Mouse (Mus musculus) forebrain, embryonic 12.5 days (tissue): ENCODE measurements around the gene Cyp3a41a. TPM values are rescaled to one million over a fixed set of nuclear protein-coding genes. Genes with fewer than 3 reads are reported as not detected.
"Not testable (repeated sequence)": the region's sequence is repeated elsewhere in the genome, so short reads cannot be mapped to it uniquely, and the experiment has no call there.

Experiments
- ATAC-seq: fragments of 200-750 bp; cut with Nextera tagmentation; 2 replicates; pipeline ENCODE4 v1.8.0; 2017; ENCODE audit warnings: moderate TSS enrichment; ENCODE audit not compliant: low FRiP score
- H3K27ac ChIP-seq: fragments of 300-500 bp; sonication (generic); 2 replicates; pipeline ENCODE4 v1.5.1; 2016; ENCODE audit warnings: mild to moderate bottlenecking
- H3K27me3 ChIP-seq: fragments of 300-500 bp; sonication (generic); 2 replicates; pipeline ENCODE4 v1.6.1; 2016; ENCODE audit warnings: mild to moderate bottlenecking
- H3K36me3 ChIP-seq: fragments of 300-500 bp; sonication (generic); replicated peaks from 2 replicates; pipeline ENCODE4 v1.6.1; 2016; ENCODE audit warnings: mild to moderate bottlenecking
- H3K4me1 ChIP-seq: fragments of 300-500 bp; sonication (generic); 2 replicates; pipeline ENCODE4 v1.6.1; 2016
- H3K4me2 ChIP-seq: fragments of 300-500 bp; sonication (generic); 2 replicates; pipeline ENCODE4 v1.6.1; 2016; ENCODE audit warnings: mild to moderate bottlenecking, moderate library complexity
- H3K4me3 ChIP-seq: fragments of 300-500 bp; sonication (generic); replicated peaks from 2 replicates; pipeline ENCODE4 v1.5.1; 2016; ENCODE audit warnings: mild to moderate bottlenecking
- H3K9ac ChIP-seq: fragments of 300-500 bp; sonication (generic); 2 replicates; pipeline ENCODE4 v1.6.1; 2016; ENCODE audit warnings: mild to moderate bottlenecking
- H3K9me3 ChIP-seq: fragments of 300-500 bp; sonication (generic); 2 replicates; pipeline ENCODE4 v1.6.1; 2016
- WGBS: fragments of 180-500 bp; shearing (Covaris S2); methylation state at CpG from one replicate; pipeline ENCODE4 v1.1.7; 2016; 5-methylcytosine and 5-hydroxymethylcytosine counted together
- polyA plus RNA-seq: library from polyadenylated mRNA; unstranded; fragments of >200 nt; fragmentation: Nextera tagmentation; extraction: Ambion mirVana; gene quantifications from 2 replicates; pipeline ENCODE4 v1.2.1, GENCODE M21; 2016

The Cyp3a41a gene
- not detected in 2 replicates for polyA plus RNA-seq

DNA sequence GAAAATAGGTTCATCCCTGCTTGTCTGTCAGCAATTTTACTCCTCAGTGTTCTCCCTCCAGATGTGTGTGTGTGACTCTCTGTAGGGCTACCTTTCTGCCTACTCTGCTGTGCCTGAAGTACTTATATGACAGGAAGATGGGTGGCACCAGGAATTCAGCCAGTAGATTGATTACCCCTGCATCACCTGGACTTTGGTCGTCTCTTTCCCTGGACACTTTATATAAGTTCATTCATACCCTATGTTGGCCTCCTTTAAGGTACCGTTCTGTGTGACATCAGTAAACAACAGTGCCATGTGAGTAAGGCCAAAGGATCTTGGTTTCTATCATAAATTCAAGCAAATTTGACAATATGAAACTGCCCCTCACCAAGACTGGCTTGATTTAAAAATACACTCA lies at the start of gene Cyp3a41a:
Cyp3a41a (minus strand) TSS at position 101 of the 400 bp plus-strand sequence.
- H3K9me3 ChIP-seq, H3K27ac ChIP-seq, ATAC-seq, H3K4me3 ChIP-seq, H3K36me3 ChIP-seq, H3K4me1 ChIP-seq, H3K27me3 ChIP-seq, H3K9ac ChIP-seq, H3K4me2 ChIP-seq: not testable (repeated sequence)
- WGBS, result 62% methylated on average over 1 of the region's 2 CpGs

DNA sequence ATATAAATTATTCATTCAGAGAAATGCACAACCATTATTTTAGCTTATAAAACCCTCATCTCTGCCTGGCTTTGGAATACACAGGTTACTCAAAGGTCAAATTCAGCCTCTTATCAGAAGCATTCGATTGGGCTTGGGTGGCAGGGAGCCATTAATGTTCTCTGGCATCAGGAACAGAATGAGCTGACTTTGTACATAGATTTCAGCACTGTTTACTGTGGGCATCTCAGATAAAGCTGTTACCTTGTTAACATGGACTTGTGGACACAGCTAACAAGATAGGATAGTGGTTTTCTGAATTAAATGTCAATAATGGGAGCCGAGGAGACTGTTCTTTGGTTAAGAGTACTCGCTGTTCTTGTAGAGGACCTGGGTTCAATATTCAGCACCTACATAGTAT lies 17.6 kb upstream of the Cyp3a41a start:
- H3K4me2 ChIP-seq, H3K27ac ChIP-seq, H3K36me3 ChIP-seq, H3K4me1 ChIP-seq, H3K9ac ChIP-seq, ATAC-seq, H3K4me3 ChIP-seq, H3K27me3 ChIP-seq: not testable (repeated sequence)
- WGBS, result 80% methylated on average over 3 of the region's 3 CpGs
- peaks cover 33% of the 10 kb centered on the region for H3K9me3 ChIP-seq

DNA sequence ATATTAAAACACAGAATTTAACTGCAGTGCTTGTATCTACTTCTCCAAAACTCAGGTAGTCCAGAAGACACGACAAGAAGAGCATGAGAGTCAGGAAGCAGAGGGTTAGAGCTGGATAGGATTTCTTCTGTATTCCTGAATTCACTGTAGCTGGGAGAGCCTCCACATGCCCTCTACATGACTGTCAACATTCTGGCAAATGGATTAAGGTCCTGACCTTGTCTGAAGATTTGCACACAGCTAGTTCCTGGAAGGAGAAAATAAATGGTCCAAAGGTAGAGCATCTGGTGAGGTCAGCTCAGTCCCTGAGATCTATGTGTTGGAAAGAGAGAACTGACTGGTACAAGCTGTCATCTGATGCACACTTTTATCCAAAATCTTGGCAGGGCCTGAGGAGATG lies 5.6 kb downstream of the Cyp3a41a start:
- H3K4me1 ChIP-seq, ATAC-seq, H3K27ac ChIP-seq, H3K9me3 ChIP-seq, H3K9ac ChIP-seq, H3K4me3 ChIP-seq, H3K36me3 ChIP-seq, H3K27me3 ChIP-seq, H3K4me2 ChIP-seq: not testable (repeated sequence)
- 32% methylated on average over 1 of the region's 1 CpGs for WGBS

DNA sequence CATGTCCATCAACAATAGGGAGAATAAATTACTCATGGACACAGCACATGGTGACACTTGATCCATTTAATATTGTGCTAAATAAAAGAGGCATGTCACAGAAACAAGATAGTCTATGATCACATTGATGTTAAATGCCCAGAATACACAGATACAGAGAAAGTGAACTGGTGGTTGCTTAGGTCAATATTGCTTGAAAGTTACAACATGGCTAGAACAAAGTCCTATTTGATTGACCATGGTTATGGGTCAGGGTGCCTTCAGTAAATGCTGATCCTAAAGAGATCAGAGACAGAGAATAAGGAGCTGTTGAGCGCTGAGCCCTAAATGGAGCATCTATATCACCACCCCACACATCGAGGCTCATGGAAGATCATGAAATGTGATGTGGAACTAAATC lies 12.6 kb downstream of the Cyp3a41a start:
- not testable (repeated sequence) for ATAC-seq, H3K4me3 ChIP-seq, H3K4me2 ChIP-seq, H3K36me3 ChIP-seq, H3K9ac ChIP-seq, H3K4me1 ChIP-seq, H3K27me3 ChIP-seq, H3K27ac ChIP-seq, H3K9me3 ChIP-seq
- 80% methylated on average over 2 of the region's 2 CpGs for WGBS

DNA sequence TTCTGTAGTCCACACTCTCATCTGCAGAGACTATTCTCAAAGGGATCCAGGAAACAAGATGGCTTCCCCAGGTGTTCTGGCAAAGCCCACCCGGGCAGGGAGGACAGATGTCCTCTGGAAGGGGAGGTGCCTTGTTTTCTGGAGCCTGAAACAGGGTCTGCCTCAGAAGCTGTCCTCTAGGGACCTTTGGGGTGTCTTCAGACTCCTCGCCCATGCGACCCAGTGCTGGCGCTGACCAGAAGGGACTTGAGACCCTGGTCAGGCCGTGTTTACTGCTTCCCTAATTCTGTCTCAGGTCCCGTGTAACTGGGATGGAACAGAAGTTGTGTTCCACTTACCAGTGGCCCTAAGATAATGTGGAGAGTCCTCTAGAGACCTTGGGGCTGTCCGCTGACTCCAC lies 57.9 kb downstream of the Cyp3a41a start:
- Histone ChIP-seq H3K4me3 (no peak overlapping the region), H3K36me3 (no peaks in the 10 kb centered on the region), H3K9ac (no peak overlapping the region), H3K4me2 (no peak overlapping the region), H3K4me1 (no peaks in the 10 kb centered on the region), H3K9me3 (peaks cover 57% of the 10 kb centered on the region), H3K27me3 (no peaks in the 10 kb centered on the region), H3K27ac (no peak overlapping the region)
- 85% methylated on average over 7 of the region's 7 CpGs for WGBS
- ATAC-seq, result no peak

DNA sequence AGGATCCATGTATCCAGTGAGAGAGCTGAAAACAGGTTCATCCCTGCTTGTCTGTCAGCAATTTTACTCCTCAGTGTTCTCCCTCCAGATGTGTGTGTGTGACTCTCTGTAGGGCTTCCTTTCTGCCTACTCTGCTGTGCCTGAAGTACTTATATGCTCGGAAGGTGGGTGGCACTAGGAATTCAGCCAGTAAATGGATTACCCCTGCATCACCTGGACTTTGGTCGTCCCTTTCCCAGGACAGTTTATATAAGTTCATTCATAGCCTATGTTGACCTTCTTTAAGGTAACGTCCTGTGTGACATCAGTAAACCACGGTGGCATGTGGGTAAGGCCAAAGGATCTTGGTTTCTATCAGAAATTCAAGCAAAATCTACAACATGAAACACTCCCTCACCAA lies 72.2 kb downstream of the Cyp3a41a start:
- Histone ChIP-seq H3K4me2 (no peak overlapping the region), H3K27me3 (no peaks in the 10 kb centered on the region), H3K27ac (no peak overlapping the region), H3K9me3 (peaks cover 60% of the 10 kb centered on the region), H3K4me3 (no peak overlapping the region), H3K9ac (no peak overlapping the region), H3K36me3 (no peaks in the 10 kb centered on the region), H3K4me1 (no peaks in the 10 kb centered on the region)
- 78% methylated on average over 4 of the region's 4 CpGs for WGBS
- ATAC-seq, result no peak

Other genes with a start within 250 kb of the Cyp3a41a start
- not detected in 2 replicates for gene Cyp3a41b, start 135.4 kb downstream of the Cyp3a41a start, polyA plus RNA-seq
- not detected in 2 replicates for gene Cyp3a44, start 85.7 kb upstream of the Cyp3a41a start, polyA plus RNA-seq
- not detected in 2 replicates for gene Cyp3a11, start 159.8 kb upstream of the Cyp3a41a start, polyA plus RNA-seq